Mouse (Mus musculus) liver, adult 2 months (tissue): ENCODE data around the gene Cyp2u1. TPM values are rescaled to one million over a fixed set of nuclear protein-coding genes. Genes with fewer than 3 reads are reported as not detected.

Experiments
- DNase-seq: peaks from one replicate; pipeline ENCODE4 v3.0.0-alpha.2; 2011; ENCODE audit warnings: low read depth, low spot score; ENCODE audit errors: extremely low read depth
- H3K27ac ChIP-seq: fragments of 200-500 bp; replicated peaks from 2 replicates; pipeline ENCODE4 v1.5.1; 2012; ENCODE audit warnings: low read depth, mild to moderate bottlenecking, control low read depth, inconsistent platforms, low read length; ENCODE audit not compliant: insufficient read depth
- H3K27me3 ChIP-seq: fragments of 200-500 bp; 2 replicates; pipeline ENCODE4 v1.6.1; 2012; ENCODE audit warnings: mild to moderate bottlenecking, moderate library complexity, low read length, inconsistent platforms; ENCODE audit not compliant: control insufficient read depth, insufficient read depth
- H3K36me3 ChIP-seq: fragments of 200-500 bp; 2 replicates; pipeline ENCODE4 v1.6.1; 2012; ENCODE audit warnings: low read length, inconsistent platforms; ENCODE audit not compliant: control insufficient read depth, insufficient read depth
- H3K4me1 ChIP-seq: fragments of 200-500 bp; 2 replicates; pipeline ENCODE4 v1.6.1; 2011; ENCODE audit warnings: low read length; ENCODE audit not compliant: control insufficient read depth, insufficient read depth
- H3K4me3 ChIP-seq: fragments of 200-500 bp; 2 replicates; pipeline ENCODE4 v1.5.1; 2011; ENCODE audit warnings: low read depth, mild to moderate bottlenecking, control low read depth, low read length, moderate library complexity; ENCODE audit not compliant: insufficient read depth
- H3K79me2 ChIP-seq: fragments of 200-500 bp; 2 replicates; pipeline ENCODE4 v1.6.1; 2012; ENCODE audit warnings: inconsistent platforms, mild to moderate bottlenecking, low read length, moderate library complexity; ENCODE audit not compliant: control insufficient read depth, insufficient read depth
- H3K9ac ChIP-seq: fragments of 200-500 bp; 2 replicates; pipeline ENCODE4 v1.6.1; 2012; ENCODE audit warnings: low read depth, mild to moderate bottlenecking, control low read depth, inconsistent platforms, low read length
- CTCF ChIP-seq: fragments of 200-500 bp; IDR thresholded peaks from 2 replicates; pipeline ENCODE4 v1.5.1; 2011; ENCODE audit warnings: low read depth, low read length, control low read depth
- POLR2A ChIP-seq: fragments of 200-500 bp; IDR thresholded peaks from 2 replicates; pipeline ENCODE4 v1.6.1; 2011; ENCODE audit warnings: low read length, control low read depth; ENCODE audit not compliant: insufficient read depth; ENCODE audit errors: extremely low read depth
- WGBS: fragments of 180-500 bp; shearing (Covaris S2); methylation state at CpG from one replicate; pipeline ENCODE4 v1.1.7; 2018; 5-methylcytosine and 5-hydroxymethylcytosine counted together
- polyA plus RNA-seq: library from polyadenylated mRNA; depleted of rRNA; stranded (reverse); fragments of >200 nt; gene quantifications from 2 replicates; pipeline ENCODE4 v1.2.3, GENCODE M21; 2012
- total RNA-seq: library from RNA; depleted of rRNA; stranded (reverse); fragments of >200 nt; gene quantifications from 2 replicates; pipeline ENCODE4 v1.2.3, GENCODE M21; 2014

Cyp2u1 gene
- total and polyA plus RNA-seq, 2 experiments = 6.0 to 21.0 TPM

DNA sequence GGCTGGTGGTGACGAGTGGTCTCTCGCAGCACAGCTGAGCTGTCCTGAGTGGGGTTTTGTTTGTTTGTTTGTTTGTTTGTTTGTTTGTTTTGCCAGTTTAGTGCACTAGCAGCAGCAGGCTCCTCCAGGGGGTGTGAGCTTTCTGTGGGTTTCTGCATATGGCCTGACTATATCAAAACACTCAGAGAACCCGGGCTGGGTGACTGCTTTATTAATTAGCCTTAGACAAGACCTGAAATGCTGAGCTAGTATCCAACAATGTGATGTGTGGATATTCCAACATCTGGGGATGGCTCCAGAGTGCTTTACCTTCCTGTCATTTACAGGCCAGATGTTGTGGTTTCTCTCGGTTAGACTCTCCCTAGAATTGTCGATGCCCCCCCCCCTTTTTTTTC lies 290 bp upstream of the Cyp2u1 start:
- Histone ChIP-seq H3K4me3 (peak overlapping the region; percentile 64), H3K36me3 (no peaks in the 10 kb centered on the region), H3K4me1 (peaks cover 19% of the 10 kb centered on the region), H3K27ac (peak overlapping the region; percentile 55), H3K27me3 (no peaks in the 10 kb centered on the region), H3K9ac (peak overlapping the region; percentile 36; the same call in 1 of the 2 replicates), H3K79me2 (peaks cover 13% of the 10 kb centered on the region; the same call in 1 of the 2 replicates)
- DNase-seq = no peak
- WGBS = 21% methylated on average over 5 of the region's 5 CpGs
- TF ChIP-seq POLR2A = no peak
- TF ChIP-seq CTCF = no peak

- Histone ChIP-seq H3K79me2 (peaks cover 13% of the 10 kb centered on the region; the same call in 1 of the 2 replicates), H3K27ac (no peak overlapping the region), H3K4me3 (no peak overlapping the region), H3K36me3 (peaks cover 9% of the 10 kb centered on the region; the same call in 1 of the 2 replicates), H3K9ac (no peak overlapping the region), H3K4me1 (peaks cover 11% of the 10 kb centered on the region), H3K27me3 (no peaks in the 10 kb centered on the region)
- DNase-seq = peak; percentile 73
- TF ChIP-seq POLR2A (no peak), CTCF (peak; percentile 50)
- WGBS = 6% methylated on average over 6 of the region's 6 CpGs
Measured at GRCm38 (mm10) chr3:131299908-131300307, 3.1 kb downstream of the Cyp2u1 start.

DNA sequence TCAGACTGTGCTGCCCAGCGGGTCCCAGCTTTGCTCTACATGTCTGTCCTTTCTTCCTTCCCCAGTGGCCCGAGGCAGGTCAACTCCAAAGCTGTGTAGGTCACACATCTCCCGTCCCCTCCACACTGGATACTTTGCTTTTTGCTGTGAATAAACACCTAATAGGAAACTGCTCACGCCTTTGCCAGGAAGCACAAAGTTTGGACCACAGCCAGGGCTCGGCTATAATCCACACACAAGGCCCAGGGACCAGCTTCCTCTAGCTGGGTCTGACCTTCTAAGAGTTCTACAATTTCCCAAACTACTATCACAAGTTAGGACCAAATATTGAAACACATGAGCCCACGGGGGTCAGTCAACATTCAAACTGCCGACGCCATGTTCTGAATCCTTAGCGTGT lies 3.9 kb downstream of the Cyp2u1 start:
- Histone ChIP-seq H3K4me1 (peaks cover 11% of the 10 kb centered on the region), H3K9ac (no peak overlapping the region), H3K27ac (no peak overlapping the region), H3K36me3 (peaks cover 9% of the 10 kb centered on the region; the same call in 1 of the 2 replicates), H3K4me3 (no peak overlapping the region), H3K27me3 (no peaks in the 10 kb centered on the region), H3K79me2 (peaks cover 13% of the 10 kb centered on the region; the same call in 1 of the 2 replicates)
- WGBS = 57% methylated on average over 9 of the region's 9 CpGs
- peak; percentile 55 for DNase-seq
- no peak for TF ChIP-seq POLR2A
- no peak for TF ChIP-seq CTCF

GRCm38 (mm10) chr3:131296893-131297292 lies 6.1 kb downstream of the Cyp2u1 start:
- WGBS = 93% methylated on average over 7 of the region's 7 CpGs
- no peak for DNase-seq
- Histone ChIP-seq H3K27ac (no peak overlapping the region), H3K4me3 (no peak overlapping the region), H3K27me3 (no peaks in the 10 kb centered on the region), H3K9ac (no peak overlapping the region), H3K36me3 (peaks cover 12% of the 10 kb centered on the region; the same call in 1 of the 2 replicates), H3K4me1 (peaks cover 10% of the 10 kb centered on the region), H3K79me2 (peaks cover 12% of the 10 kb centered on the region; the same call in 1 of the 2 replicates)
- no peak for TF ChIP-seq POLR2A
- no peak for TF ChIP-seq CTCF

DNA sequence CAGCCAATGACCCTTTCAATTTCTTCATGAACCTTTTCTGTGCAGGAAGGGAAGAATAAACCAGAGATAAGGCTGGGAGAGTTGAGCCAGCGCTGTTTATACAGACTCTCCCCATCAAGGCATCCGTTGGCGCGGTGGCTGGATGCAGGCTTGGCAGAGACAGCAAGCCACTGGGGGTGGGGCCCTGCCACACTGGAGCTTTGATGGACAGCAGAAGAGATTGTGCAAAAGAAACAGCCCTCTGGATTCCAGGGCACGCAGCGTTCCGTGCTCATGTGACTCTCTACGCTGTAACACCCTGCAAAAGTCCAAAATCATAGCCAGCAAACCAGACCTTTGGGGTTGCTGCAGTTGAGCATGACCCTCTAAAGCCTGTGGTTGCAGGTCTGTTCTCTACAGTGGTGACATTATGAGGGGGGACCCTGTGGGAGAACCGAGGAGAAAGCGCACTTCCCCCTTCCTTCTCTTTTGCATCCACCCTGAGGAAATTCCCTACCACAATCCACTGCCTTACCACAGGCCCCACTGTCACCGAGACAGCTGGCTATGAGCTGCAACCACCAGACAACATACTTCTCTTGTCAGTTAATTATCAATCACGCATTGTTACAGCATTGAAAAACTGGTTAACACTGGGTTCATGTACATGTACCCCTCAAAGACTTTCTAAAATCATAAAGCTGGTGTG lies 7.4 kb downstream of the Cyp2u1 start:
- peaks cover 6% of the 10 kb centered on the region for H3K4me1 ChIP-seq
- H3K9ac ChIP-seq = no peak overlapping the region
- 23% methylated on average over 12 of the region's 12 CpGs for WGBS
- H3K27ac ChIP-seq = peak overlapping the region; percentile 46
- no peaks in the 10 kb centered on the region for H3K27me3 ChIP-seq
- H3K4me3 ChIP-seq = no peak overlapping the region
- DNase-seq = peak; percentile 89
- H3K79me2 ChIP-seq = peaks cover 6% of the 10 kb centered on the region; the same call in 1 of the 2 replicates
- TF ChIP-seq CTCF (no peak), POLR2A (no peak)
- peaks cover 14% of the 10 kb centered on the region; the same call in 1 of the 2 replicates for H3K36me3 ChIP-seq

DNA sequence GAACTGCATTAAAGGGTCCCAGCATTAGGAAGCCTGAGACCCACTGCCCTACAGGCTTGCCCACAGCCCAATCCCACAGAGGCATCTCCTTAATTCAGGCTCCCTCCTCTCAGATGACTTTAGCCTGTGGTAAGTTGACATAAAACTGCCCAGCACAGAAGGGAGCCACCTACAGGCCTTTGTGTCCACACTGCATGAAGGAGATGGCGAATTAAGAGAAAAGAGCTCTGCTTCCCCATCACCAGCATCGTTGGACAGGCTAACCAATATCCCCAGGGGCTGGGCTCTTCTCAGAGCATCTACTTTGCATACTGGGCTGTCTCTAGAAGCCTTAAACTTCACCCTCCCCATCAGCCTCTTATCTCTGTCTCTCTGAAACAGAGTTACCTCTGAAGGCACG lies 8.5 kb downstream of the Cyp2u1 start:
- TF ChIP-seq POLR2A = no peak
- TF ChIP-seq CTCF = no peak
- Histone ChIP-seq H3K9ac (no peak overlapping the region), H3K4me1 (peaks cover 3% of the 10 kb centered on the region; the same call in 1 of the 2 replicates), H3K27me3 (no peaks in the 10 kb centered on the region), H3K36me3 (peaks cover 18% of the 10 kb centered on the region; the same call in 1 of the 2 replicates), H3K4me3 (no peak overlapping the region), H3K79me2 (peaks cover 6% of the 10 kb centered on the region; the same call in 1 of the 2 replicates), H3K27ac (no peak overlapping the region)
- 63% methylated on average over 3 of the region's 3 CpGs for WGBS
- DNase-seq = no peak
